Mouse (Mus musculus): Measurements from ENCODE around the gene Ubqln1. TPM values are rescaled to one million over a fixed set of nuclear protein-coding genes. Genes with fewer than 3 reads are reported as not detected.

Gene Ubqln1
- polyA plus RNA-seq, 2 experiments, result 28.6 to 28.8 TPM

DNA sequence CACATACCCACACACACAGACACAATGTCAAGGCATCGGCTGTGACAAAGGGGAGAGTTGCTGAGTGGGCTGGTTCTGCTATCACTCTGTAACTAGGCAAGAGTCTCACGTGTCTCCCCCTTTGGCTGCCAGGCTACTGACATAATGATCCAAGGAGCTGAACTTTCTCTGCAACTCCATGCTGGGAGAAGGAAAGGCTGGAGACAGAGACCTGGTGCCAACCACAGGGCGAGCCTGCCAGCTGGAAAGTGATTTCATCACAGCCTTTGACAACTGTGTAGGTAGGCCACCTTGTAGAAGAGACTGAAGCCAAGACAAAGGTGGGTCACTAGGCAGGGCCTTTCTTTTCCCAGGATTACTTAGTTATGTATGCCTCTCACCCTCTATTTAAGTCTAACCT, 18.2 kb downstream of the Ubqln1 start:
- Histone ChIP-seq H3K27me3 (ENCODE audit: control insufficient read depth, insufficient read depth, low read length) (no peaks in the 10 kb centered on the region), H3K4me3 (ENCODE audit: insufficient read depth in 1 of 2, low read depth in 2 of 2, low read length in 2 of 2) (no peak overlapping the region), H3K27ac (no peak overlapping the region), H3K36me3 (replicated peaks; ENCODE audit: control insufficient read depth, insufficient read depth, low read depth) (peaks cover 13% of the 10 kb centered on the region), H3K9ac (replicated peaks) (no peak overlapping the region), H3K4me1 (replicated peaks; ENCODE audit: control insufficient read depth in 2 of 2, insufficient read depth in 2 of 2, low read length in 1 of 2) (no peaks in the 10 kb centered on the region), H3K4me2 (ENCODE audit: low read depth) (no peak overlapping the region), H3K9me3 (ENCODE audit: control insufficient read depth, low read length) (no peaks in the 10 kb centered on the region)
- DNase-seq (ENCODE audit: low read depth in 3 of 3, low spot score in 3 of 3) (no peak), ATAC-seq (ENCODE audit: insufficient read depth) (no peak)
- TF ChIP-seq CTCF (IDR thresholded peaks at IDR 0.05; ENCODE audit: low read depth) (no peak), EP300 (IDR thresholded peaks at IDR 0.05; ENCODE audit: low read depth) (no peak)
- 89% methylated on average over 3 of the region's 3 CpGs for WGBS (ENCODE audit: insufficient replicate concordance)

DNA sequence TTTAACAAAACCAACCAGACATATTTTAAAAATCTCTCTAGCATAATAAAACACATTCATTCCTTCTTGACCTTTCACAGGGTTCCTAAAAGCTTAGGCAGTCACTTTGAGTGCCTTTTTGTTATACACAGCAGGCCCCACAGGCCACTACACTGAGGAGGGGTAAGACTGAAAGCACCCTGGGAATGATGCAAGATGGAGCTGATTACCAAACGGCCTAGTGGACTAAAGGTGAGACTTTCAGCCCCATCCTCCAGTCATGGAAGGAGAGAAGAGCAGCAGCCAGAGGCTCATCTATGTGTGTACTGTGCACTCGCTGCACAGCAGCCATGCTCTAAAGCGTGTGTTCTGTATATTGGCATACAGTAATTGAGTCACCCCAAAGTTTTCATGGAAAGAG, 20.5 kb downstream of the Ubqln1 start:
- DNase-seq (ENCODE audit: low read depth in 3 of 3, low spot score in 3 of 3) (no peak), ATAC-seq (ENCODE audit: insufficient read depth) (no peak)
- TF ChIP-seq EP300 (IDR thresholded peaks at IDR 0.05; ENCODE audit: low read depth) (no peak), CTCF (IDR thresholded peaks at IDR 0.05; ENCODE audit: low read depth) (no peak)
- no peak overlapping the region for H3K4me2 ChIP-seq (ENCODE audit: low read depth)
- no peak overlapping the region for H3K9ac ChIP-seq (replicated peaks)
- H3K4me3 ChIP-seq (ENCODE audit: insufficient read depth in 1 of 2, low read depth in 2 of 2, low read length in 2 of 2), result no peak overlapping the region
- no peaks in the 10 kb centered on the region for H3K27me3 ChIP-seq (ENCODE audit: control insufficient read depth, insufficient read depth, low read length)
- H3K27ac ChIP-seq, result no peak overlapping the region
- 77% methylated on average over 3 of the region's 3 CpGs for WGBS (ENCODE audit: insufficient replicate concordance)
- no peaks in the 10 kb centered on the region for H3K9me3 ChIP-seq (ENCODE audit: control insufficient read depth, low read length)
- no peaks in the 10 kb centered on the region for H3K4me1 ChIP-seq (replicated peaks; ENCODE audit: control insufficient read depth in 2 of 2, insufficient read depth in 2 of 2, low read length in 1 of 2)
- H3K36me3 ChIP-seq (replicated peaks; ENCODE audit: control insufficient read depth, insufficient read depth, low read depth), result peaks cover 30% of the 10 kb centered on the region

DNA sequence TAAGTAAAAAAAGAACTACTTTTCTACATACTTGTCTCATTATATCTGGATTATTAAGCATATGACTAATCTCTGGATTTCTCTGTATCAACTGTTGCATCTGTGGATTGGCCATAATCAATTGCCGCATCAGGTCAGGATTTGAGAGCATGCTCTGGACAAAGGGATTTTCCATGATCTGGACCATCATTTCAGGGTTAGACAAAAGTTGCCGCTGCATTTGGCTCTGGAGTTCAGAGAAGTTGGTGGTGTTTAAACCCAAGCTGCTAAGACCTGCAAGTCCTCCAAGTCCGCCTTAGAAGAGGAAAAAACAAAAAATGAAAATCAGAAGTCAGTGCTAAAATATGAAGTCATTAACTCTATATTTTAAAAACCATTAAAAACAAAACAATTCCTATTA, 22.2 kb downstream of the Ubqln1 start:
- 86% methylated on average over 3 of the region's 3 CpGs for WGBS (ENCODE audit: insufficient replicate concordance)
- ATAC-seq (ENCODE audit: insufficient read depth), result no peak
- Histone ChIP-seq H3K9me3 (ENCODE audit: control insufficient read depth, low read length) (no peaks in the 10 kb centered on the region), H3K27ac (no peak overlapping the region), H3K4me1 (replicated peaks; ENCODE audit: control insufficient read depth in 2 of 2, insufficient read depth in 2 of 2, low read length in 1 of 2) (no peaks in the 10 kb centered on the region), H3K36me3 (replicated peaks; ENCODE audit: control insufficient read depth, insufficient read depth, low read depth) (peaks cover 32% of the 10 kb centered on the region), H3K27me3 (ENCODE audit: control insufficient read depth, insufficient read depth, low read length) (no peaks in the 10 kb centered on the region), H3K9ac (replicated peaks) (no peak overlapping the region), H3K4me2 (ENCODE audit: low read depth) (no peak overlapping the region), H3K4me3 (ENCODE audit: insufficient read depth in 1 of 2, low read depth in 2 of 2, low read length in 2 of 2) (no peak overlapping the region)
- no peak for DNase-seq (ENCODE audit: low read depth in 3 of 3, low spot score in 3 of 3)
- TF ChIP-seq EP300 (IDR thresholded peaks at IDR 0.05; ENCODE audit: low read depth), result no peak
- no peak for TF ChIP-seq CTCF (IDR thresholded peaks at IDR 0.05; ENCODE audit: low read depth)

DNA sequence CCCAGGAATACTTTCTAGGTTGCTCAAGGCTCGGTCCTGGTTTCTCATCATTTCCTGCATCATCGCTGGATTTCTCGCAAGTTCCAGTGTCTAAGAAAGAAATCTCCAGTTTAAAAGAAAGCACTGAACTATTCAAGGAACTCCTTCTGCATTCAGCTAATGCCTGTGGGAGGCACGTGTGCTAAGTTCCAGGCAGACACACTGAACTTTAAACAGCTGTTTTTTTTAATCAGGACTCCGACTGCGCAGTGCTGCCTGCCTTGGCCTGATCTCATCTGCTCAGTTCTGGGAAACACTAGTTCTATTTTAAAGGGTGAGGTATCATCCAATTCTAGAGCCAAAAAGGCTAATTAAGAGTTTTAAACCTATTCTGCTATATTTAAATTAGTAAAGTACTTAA, 23.3 kb downstream of the Ubqln1 start:
- Histone ChIP-seq H3K9ac (replicated peaks) (no peak overlapping the region), H3K27me3 (ENCODE audit: control insufficient read depth, insufficient read depth, low read length) (no peaks in the 10 kb centered on the region), H3K27ac (no peak overlapping the region), H3K9me3 (ENCODE audit: control insufficient read depth, low read length) (no peaks in the 10 kb centered on the region), H3K4me3 (ENCODE audit: insufficient read depth in 1 of 2, low read depth in 2 of 2, low read length in 2 of 2) (no peak overlapping the region), H3K4me2 (ENCODE audit: low read depth) (no peak overlapping the region), H3K36me3 (replicated peaks; ENCODE audit: control insufficient read depth, insufficient read depth, low read depth) (peaks cover 38% of the 10 kb centered on the region), H3K4me1 (replicated peaks; ENCODE audit: control insufficient read depth in 2 of 2, insufficient read depth in 2 of 2, low read length in 1 of 2) (no peaks in the 10 kb centered on the region)
- DNase-seq (ENCODE audit: low read depth in 3 of 3, low spot score in 3 of 3), result no peak
- TF ChIP-seq EP300 (IDR thresholded peaks at IDR 0.05; ENCODE audit: low read depth), result no peak
- TF ChIP-seq CTCF (IDR thresholded peaks at IDR 0.05; ENCODE audit: low read depth), result no peak
- ATAC-seq (ENCODE audit: insufficient read depth), result no peak
- WGBS (ENCODE audit: insufficient replicate concordance), result 84% methylated on average over 6 of the region's 6 CpGs

DNA sequence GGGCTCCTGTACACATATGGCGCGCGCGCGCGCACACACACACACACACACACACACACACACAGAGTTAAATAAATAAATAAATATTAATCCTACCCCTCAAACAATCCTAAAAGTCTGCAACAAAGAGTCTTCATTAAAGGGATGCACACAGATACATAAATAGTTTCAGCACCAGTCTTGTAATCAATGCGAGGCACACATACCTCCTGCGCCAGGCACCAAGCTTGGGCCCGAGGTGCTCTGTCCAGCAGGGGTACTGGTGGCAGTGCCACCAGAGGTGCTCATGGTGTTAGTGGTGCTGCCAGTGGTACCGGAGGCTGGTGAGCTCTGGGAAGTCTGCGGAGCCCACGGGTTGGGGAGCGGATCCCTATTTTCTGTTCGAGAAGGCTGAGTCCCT, 23.9 kb downstream of the Ubqln1 start:
- WGBS (ENCODE audit: insufficient replicate concordance), result 97% methylated on average over 14 of the region's 14 CpGs
- TF ChIP-seq CTCF (IDR thresholded peaks at IDR 0.05; ENCODE audit: low read depth) (no peak), EP300 (IDR thresholded peaks at IDR 0.05; ENCODE audit: low read depth) (no peak)
- H3K9me3 ChIP-seq (ENCODE audit: control insufficient read depth, low read length), result no peaks in the 10 kb centered on the region

More for the DNA sequence above, 23.9 kb downstream of the Ubqln1 start:
- Histone ChIP-seq H3K4me1 (replicated peaks; ENCODE audit: control insufficient read depth in 2 of 2, insufficient read depth in 2 of 2, low read length in 1 of 2) (no peaks in the 10 kb centered on the region), H3K27ac (no peak overlapping the region), H3K4me2 (ENCODE audit: low read depth) (no peak overlapping the region), H3K4me3 (ENCODE audit: insufficient read depth in 1 of 2, low read depth in 2 of 2, low read length in 2 of 2) (no peak overlapping the region), H3K9ac (replicated peaks) (no peak overlapping the region), H3K36me3 (replicated peaks; ENCODE audit: control insufficient read depth, insufficient read depth, low read depth) (peaks cover 40% of the 10 kb centered on the region), H3K27me3 (ENCODE audit: control insufficient read depth, insufficient read depth, low read length) (no peaks in the 10 kb centered on the region)
- DNase-seq (ENCODE audit: low read depth in 3 of 3, low spot score in 3 of 3), result no peak
- ATAC-seq (ENCODE audit: insufficient read depth), result no peak
